Mouse (Mus musculus) limb, embryonic 14.5 days (tissue): ENCODE measurements around the gene C2cd4a. TPM values are rescaled to one million over a fixed set of nuclear protein-coding genes. Genes with fewer than 3 reads are reported as not detected.

Source experiments
- ATAC-seq: fragments of 200-750 bp; cut with Nextera tagmentation; 2 replicates; pipeline ENCODE4 v1.8.0; 2017; ENCODE audit warnings: low read depth, moderate number of reproducible peaks, moderate TSS enrichment; ENCODE audit not compliant: low FRiP score
- DNase-seq: peaks from one replicate; pipeline ENCODE4 v3.0.0-alpha.2; 2015; ENCODE audit warnings: low spot score
- H3K27ac ChIP-seq: fragments of 300-500 bp; sonication (generic); replicated peaks from 2 replicates; pipeline ENCODE4 v1.5.1; 2014; ENCODE audit warnings: low read depth, mild to moderate bottlenecking, low read length, moderate library complexity, mixed read lengths
- H3K27me3 ChIP-seq: fragments of 300-500 bp; sonication (generic); 2 replicates; pipeline ENCODE4 v1.6.1; 2014; ENCODE audit warnings: low read length, mixed read lengths; ENCODE audit not compliant: control insufficient read depth, insufficient read depth
- H3K36me3 ChIP-seq: fragments of 300-500 bp; sonication (generic); 2 replicates; pipeline ENCODE4 v1.6.1; 2014; ENCODE audit warnings: mild to moderate bottlenecking, low read length, moderate library complexity, mixed read lengths; ENCODE audit not compliant: control insufficient read depth, insufficient read depth
- H3K4me1 ChIP-seq: fragments of 300-500 bp; sonication (generic); 2 replicates; pipeline ENCODE4 v1.6.1; 2014; ENCODE audit warnings: antibody characterized with exemption, low read length, mixed read lengths; ENCODE audit not compliant: control insufficient read depth, insufficient read depth
- H3K4me2 ChIP-seq: fragments of 300-500 bp; sonication (generic); replicated peaks from 2 replicates; pipeline ENCODE4 v1.6.1; 2014; ENCODE audit warnings: low read depth, mild to moderate bottlenecking, low read length, moderate library complexity; ENCODE audit not compliant: severe bottlenecking
- H3K4me3 ChIP-seq: fragments of 300-500 bp; sonication (generic); replicated peaks from 2 replicates; pipeline ENCODE4 v1.5.1; 2014; ENCODE audit warnings: low read length
- H3K9ac ChIP-seq: fragments of 300-500 bp; sonication (generic); 2 replicates; pipeline ENCODE4 v1.6.1; 2014; ENCODE audit warnings: mild to moderate bottlenecking, low read depth, low read length, moderate library complexity; ENCODE audit not compliant: severe bottlenecking
- H3K9me3 ChIP-seq: fragments of 300-500 bp; sonication (generic); 2 replicates; pipeline ENCODE4 v1.6.1; 2016; ENCODE audit warnings: low read length; ENCODE audit not compliant: control insufficient read depth
- POLR2A ChIP-seq: fragments of 200-500 bp; IDR thresholded peaks from 2 replicates; pipeline ENCODE4 v1.8.0; 2012; ENCODE audit warnings: inconsistent platforms, mild to moderate bottlenecking, moderate library complexity, borderline replicate concordance; ENCODE audit not compliant: insufficient read depth, insufficient read length; ENCODE audit errors: extremely low read depth
- WGBS: fragments of 180-500 bp; shearing (Covaris S2); extraction: QIAGEN DNeasy Blood & Tissue Kit; methylation state at CpG from one replicate; pipeline ENCODE4 v1.1.7; 2014; 5-methylcytosine and 5-hydroxymethylcytosine counted together
- polyA plus RNA-seq, 2 experiments: library from polyadenylated mRNA; depleted of rRNA in 1 of 2; stranded (reverse) in 1 of 2; unstranded in 1 of 2; fragments of >200 nt; fragmentation: Nextera tagmentation in 1 of 2; extraction: Ambion mirVana in 1 of 2; gene quantifications; 2 replicates each; pipeline versions ENCODE4 v1.2.1 to v1.2.3; 2012 to 2014

The C2cd4a gene
- polyA plus RNA-seq, 2 experiments = 1.0 to 1.3 TPM

DNA sequence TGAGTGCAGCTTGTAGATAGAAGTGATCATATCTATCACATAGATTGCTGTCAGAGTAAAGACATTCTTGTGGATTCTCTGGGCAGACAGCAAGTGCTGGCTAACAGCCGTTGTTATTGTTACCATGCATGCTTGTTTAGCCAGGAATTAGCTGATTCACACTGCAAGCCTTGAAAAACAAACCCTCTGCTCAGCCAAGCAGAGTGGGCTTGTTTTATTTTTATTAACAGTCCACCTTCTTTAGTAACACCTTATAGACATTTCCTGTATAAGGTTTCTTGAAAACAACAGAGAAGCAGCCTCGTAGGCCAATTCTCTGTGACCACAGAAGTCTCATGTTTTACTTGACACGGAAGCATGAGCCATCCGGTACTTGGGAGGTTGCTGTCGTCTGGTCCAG lies 2.4 kb upstream of the C2cd4a start:
- no peak for TF ChIP-seq POLR2A
- H3K27me3 ChIP-seq = peaks cover 27% of the 10 kb centered on the region; the same call in 1 of the 2 replicates
- H3K4me3 ChIP-seq = no peak overlapping the region
- 74% methylated on average over 5 of the region's 5 CpGs for WGBS
- H3K36me3 ChIP-seq = no peaks in the 10 kb centered on the region
- ATAC-seq (no peak), DNase-seq (no peak)
- no peaks in the 10 kb centered on the region for H3K9me3 ChIP-seq
- no peak overlapping the region for H3K27ac ChIP-seq
- H3K4me2 ChIP-seq = no peak overlapping the region
- peaks cover 6% of the 10 kb centered on the region for H3K4me1 ChIP-seq
- H3K9ac ChIP-seq = no peak overlapping the region

DNA sequence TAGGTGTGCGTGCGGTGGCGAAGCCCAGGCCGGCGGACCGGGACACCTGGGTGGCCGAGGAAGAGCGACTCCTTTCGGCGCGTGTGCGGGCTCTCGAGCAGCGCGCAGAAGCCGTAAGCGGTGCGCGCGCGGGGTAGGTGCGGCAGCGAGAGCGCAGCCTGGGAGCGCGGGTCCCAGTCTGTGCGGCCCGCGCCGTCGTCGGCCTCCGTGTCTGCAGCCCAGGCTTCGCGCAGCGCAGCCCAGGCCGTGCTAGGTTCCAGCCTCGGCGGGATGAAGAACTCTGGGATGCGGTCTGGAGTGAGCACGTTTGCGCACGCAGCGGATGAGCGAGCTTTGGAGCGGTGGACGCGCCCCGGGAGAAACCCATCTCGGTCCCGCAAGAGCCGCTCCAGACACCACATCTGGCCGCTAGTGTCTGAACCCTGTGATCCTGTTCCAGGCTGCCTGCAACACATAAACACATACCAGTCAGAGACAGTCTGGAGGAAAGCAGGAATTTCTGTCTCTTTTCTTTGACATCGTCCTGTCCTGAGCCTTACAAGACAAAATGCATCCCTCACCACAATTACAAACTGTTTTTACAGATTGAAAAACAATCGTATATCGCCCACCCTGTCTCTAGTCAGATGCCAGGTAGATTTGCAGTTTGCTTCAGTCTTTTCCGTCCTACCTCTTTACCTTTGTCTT lies 628 bp downstream of the C2cd4a start:
- H3K27me3 ChIP-seq = peaks cover 31% of the 10 kb centered on the region; the same call in 1 of the 2 replicates
- peaks cover 6% of the 10 kb centered on the region; the same call in 1 of the 2 replicates for H3K4me1 ChIP-seq
- ATAC-seq = peak; percentile 50
- no peaks in the 10 kb centered on the region for H3K36me3 ChIP-seq
- H3K4me3 ChIP-seq = peak overlapping the region; percentile 56
- no peak for TF ChIP-seq POLR2A
- DNase-seq = peak; percentile 20
- H3K27ac ChIP-seq = no peak overlapping the region
- under 1% methylated on average over 50 of the region's 57 CpGs for WGBS
- H3K9me3 ChIP-seq = no peaks in the 10 kb centered on the region
- peak overlapping the region; percentile 58 for H3K9ac ChIP-seq
- H3K4me2 ChIP-seq = peak overlapping the region; percentile 88

DNA sequence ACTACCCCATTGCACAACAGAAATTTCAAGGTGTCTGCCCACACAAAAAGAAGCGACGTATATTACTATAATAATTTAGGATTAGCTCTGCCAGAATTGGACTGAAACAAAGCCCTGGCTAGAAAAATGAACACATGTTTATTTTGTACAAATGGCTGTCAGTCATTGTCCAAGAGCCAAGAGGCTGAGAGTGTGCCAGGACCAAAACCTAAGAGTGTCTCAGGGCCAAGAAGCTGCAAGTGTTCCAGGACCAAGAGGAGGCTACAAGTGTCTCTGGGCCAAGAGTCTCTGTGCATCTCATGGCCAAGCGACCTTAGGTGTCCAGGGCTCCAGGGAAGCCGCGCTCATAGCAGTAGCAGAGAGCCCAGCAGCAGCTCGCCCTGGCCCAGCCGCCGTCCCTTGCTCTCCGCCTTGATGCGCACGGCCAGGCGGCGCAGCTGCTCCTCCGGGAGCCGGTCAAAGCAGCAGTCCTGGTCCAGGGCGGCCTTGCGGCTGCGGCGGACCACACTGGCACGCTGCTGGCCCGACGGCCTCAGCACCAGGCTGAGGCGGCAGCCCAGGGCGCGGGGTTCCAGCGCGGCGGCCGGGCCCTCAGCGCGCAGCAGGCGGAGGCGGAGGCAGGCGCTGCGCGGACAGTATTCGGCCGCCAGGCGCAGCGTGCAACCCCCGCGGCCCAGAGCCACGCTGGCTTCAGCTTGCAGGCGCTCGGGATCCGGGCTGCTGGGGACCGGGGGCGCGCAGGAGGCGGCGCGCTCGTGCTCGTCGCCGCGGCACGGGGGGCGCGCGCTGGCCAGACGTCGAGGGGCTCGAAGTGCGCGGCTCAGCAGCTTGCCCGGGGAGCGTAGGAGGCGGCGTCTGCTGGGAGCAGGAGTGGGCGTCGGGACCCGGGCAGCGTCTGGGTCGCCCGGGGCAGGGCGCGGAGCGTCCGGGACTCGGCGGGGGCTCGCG lies 1.4 kb downstream of the C2cd4a start:
- peak overlapping the region; percentile 58 for H3K9ac ChIP-seq
- peak; percentile 50 for DNase-seq
- peak; percentile 86 for ATAC-seq
- no peaks in the 10 kb centered on the region for H3K9me3 ChIP-seq
- H3K27me3 ChIP-seq = peaks cover 31% of the 10 kb centered on the region; the same call in 1 of the 2 replicates
- H3K4me1 ChIP-seq = peaks cover 6% of the 10 kb centered on the region; the same call in 1 of the 2 replicates
- TF ChIP-seq POLR2A = no peak
- H3K27ac ChIP-seq = no peak overlapping the region
- H3K4me3 ChIP-seq = peak overlapping the region; percentile 56
- H3K36me3 ChIP-seq = no peaks in the 10 kb centered on the region
- H3K4me2 ChIP-seq = peak overlapping the region; percentile 88
- 4% methylated on average over 38 of the region's 84 CpGs for WGBS

DNA sequence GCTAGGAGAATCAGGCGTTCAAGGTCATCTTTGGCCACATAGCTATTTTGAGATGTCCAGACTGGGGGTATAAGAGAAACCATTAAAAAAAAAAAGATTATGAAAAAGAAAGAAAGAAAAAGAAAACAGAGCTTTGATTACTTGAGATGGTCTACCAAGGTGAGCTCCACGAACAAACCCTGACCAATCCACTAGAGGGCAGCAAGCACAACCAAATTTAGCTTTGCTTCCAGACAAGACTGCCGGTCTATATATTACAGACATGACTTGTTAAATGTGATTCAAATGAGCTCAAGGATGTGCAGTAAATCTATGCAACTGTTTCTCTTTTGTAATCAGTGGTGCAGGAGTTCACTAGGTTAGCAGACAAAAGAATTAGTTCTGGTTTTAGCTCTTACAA lies 3.9 kb downstream of the C2cd4a start:
- DNase-seq (peak; percentile 72), ATAC-seq (no peak)
- Histone ChIP-seq H3K9me3 (no peaks in the 10 kb centered on the region), H3K27me3 (peaks cover 31% of the 10 kb centered on the region; the same call in 1 of the 2 replicates), H3K4me1 (peaks cover 6% of the 10 kb centered on the region; the same call in 1 of the 2 replicates), H3K4me3 (no peak overlapping the region), H3K4me2 (no peak overlapping the region), H3K27ac (no peak overlapping the region), H3K9ac (no peak overlapping the region), H3K36me3 (no peaks in the 10 kb centered on the region)
- WGBS = 9% methylated on average over 3 of the region's 3 CpGs
- no peak for TF ChIP-seq POLR2A

DNA sequence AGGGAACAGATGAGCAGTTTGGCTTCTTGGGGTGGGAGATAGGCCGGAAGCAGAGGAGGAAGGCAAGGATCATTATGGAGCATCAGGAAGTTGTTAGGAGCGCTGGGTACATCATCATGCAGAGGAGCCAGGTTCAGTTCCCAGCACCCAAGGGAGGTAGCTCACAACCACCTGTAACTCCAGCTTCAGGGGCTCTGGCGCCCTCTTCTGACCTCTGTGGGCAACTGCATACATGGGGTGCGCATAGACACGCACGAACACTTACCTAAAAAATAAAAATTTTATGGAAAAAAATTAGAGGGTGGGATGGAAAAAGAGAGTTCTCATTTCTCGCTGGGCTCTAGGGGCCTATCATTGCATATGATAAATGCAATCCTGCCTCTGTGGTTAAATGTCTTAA lies 6.6 kb downstream of the C2cd4a start:
- WGBS = 77% methylated on average over 7 of the region's 7 CpGs
- no peak for TF ChIP-seq POLR2A
- no peaks in the 10 kb centered on the region for H3K36me3 ChIP-seq
- H3K27ac ChIP-seq = no peak overlapping the region
- no peak overlapping the region for H3K4me3 ChIP-seq
- 0 out of 2 replicates have a peak, but pooled peaks cover 2% of the 10 kb centered on the region for H3K4me1 ChIP-seq
- no peaks in the 10 kb centered on the region for H3K9me3 ChIP-seq
- ATAC-seq = no peak
- no peak for DNase-seq
- H3K27me3 ChIP-seq = peaks cover 14% of the 10 kb centered on the region; the same call in 1 of the 2 replicates
- no peak overlapping the region for H3K9ac ChIP-seq
- no peak overlapping the region for H3K4me2 ChIP-seq
